Mouse (Mus musculus) naive thymus-derived CD4-positive, alpha-beta T cell, adult 2 months (primary cell): Measurements from ENCODE around the gene Olfr447.

Source experiments
- DNase-seq: peaks from one replicate; pipeline ENCODE4 v3.0.0-alpha.2; 2011; ENCODE audit warnings: low read depth

Olfr447 gene

DNA sequence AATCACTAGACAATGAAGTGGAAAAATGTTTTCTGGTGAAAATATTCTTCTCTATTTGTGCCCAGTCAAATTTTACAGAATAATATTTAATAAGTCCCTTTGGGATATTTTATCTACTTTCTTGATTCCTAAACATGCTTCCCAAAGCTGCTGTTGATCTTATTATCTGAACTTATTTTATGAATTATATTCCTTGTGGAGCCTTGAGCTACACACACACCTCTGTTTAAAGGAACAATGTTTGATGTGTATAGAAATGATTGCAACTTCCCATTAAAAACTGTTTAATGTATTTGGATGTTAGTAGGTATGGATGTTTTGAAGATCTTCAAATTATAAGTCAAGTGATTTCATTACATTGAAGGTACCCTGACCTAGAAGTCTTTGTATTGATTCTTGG is at the start of gene Olfr447:
Gene Olfr447 (plus strand): TSS at position 301 of the 400 bp plus-strand sequence.
- no peak for DNase-seq

DNA sequence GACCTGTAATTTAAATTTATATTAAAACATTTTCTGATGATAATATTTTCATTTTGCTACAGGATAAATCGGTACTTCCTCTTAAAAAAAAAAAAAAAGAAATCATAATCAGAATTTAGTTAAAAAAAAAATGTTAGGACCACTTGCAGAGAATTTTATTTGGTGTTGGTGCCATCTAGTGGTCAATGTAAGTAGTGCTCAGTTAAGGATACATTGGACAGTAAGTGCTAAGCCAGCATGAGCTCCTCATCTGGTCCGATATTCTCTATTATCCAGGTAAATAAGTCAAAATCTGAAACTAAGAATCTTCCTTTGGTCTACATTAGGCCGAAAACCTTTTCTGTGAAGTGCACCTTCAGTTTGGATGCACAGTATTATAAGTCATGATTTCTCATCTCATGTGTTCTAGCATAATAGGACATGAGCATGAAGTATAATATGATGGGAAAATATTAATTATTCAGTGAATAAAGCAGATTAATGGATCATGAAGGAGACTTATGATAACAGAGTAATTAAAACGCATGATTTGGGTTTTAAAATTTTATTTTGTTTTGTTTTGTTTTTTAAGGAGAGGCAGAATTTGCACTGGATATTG is 48.4 kb upstream of the Olfr447 start:
- DNase-seq: peak; percentile 46

DNA sequence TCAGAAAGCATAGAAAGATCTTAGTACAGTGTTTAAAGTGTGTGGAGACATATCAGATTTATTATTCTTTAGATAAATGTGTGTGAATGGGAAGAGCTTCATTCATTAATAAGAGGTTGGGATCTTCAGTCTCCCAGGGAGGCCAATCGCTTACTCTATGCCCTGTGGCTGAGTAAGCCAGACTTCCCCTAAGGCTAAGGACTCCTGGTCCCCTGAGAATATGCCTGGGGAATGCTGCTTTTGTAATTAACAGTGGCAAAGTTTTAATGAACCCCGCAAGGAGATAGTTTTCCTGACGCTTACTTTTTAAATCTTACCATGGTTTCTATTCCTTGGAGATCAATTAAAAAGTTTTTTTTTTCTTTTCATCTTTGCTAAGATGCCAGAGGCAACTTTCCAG is 39.0 kb upstream of the Olfr447 start:
- no peak for DNase-seq

DNA sequence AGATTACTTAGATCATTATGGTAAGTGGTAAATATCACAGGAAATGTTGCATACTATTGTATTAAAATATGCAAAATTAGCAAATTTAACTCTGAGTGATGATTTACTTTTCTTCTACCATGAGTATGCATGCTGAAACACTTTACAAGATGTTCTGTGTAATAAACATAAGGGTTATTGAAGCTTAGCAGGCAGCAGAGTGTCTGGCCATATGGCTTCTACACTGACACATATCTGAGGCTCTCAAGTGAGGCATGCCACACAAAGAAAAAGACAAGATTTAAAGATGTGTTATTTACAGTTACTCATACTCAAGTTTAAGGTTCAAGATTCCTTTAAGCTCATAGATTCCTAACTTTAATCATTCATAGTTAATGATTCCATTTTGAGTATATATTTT is 32.4 kb upstream of the Olfr447 start:
- no peak for DNase-seq

DNA sequence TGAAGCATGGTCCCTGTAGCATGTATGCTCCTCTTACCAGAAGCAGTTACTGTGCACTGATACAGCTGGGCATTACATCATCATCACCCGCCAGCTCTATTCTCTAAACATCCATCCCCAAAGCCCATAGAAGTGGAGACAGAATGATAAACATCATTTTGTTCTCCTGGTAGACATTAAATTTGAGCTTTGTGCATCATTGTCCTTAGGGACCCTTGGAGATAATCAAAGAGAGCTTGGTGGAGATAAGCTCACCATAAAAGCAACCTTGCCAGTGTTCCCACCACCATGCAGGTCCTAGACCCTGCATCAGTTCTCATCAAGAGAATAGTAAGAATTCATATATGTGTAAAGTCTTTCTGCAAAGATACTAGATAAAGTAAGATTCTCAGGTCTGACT is 18.5 kb upstream of the Olfr447 start, which contains the start of gene Olfr448:
Gene Olfr448 (plus strand): TSS at position 301 of the 400 bp plus-strand sequence.
- no peak for DNase-seq

DNA sequence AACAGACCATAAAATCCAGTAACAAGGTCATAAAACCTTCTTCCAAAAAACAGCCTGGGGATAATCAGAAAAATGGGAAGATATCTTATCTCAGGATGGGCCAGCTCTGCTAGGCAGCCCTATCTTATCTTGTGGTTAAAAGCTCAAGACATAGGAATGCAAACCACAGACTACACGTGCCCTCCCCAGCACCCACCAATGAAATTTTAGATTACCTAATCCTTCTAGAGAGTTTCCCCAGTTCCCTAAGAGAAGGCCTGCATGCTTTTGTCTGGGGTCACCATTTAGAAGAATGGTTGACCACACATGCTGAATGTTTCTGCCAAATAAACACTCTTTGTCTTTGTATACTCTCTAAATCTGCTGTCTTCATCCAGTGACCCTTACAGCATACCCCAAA is 8.3 kb upstream of the Olfr447 start:
- DNase-seq: no peak

DNA sequence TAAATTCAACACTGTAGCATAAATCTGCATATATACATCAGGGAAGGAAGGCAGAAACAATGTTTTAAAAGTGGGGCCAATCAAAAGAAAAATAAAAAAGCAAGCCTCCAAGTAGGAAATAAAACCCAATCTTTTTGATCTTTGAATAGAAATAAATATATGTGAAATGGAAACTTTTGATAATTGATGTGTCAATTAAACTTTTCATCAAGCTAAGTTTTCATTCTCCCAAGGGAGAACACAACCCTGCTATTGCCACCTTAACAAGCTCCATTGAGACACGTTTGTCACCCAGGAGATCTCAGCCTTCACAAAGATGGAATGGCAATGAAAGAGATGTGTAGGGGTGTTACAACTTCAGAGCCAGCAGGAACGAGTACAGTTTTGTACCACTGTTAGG is 12.4 kb downstream of the Olfr447 start, which contains the start of gene Olfr446:
Gene Olfr446 (plus strand): TSS at position 301 of the 400 bp plus-strand sequence.
- DNase-seq: no peak

DNA sequence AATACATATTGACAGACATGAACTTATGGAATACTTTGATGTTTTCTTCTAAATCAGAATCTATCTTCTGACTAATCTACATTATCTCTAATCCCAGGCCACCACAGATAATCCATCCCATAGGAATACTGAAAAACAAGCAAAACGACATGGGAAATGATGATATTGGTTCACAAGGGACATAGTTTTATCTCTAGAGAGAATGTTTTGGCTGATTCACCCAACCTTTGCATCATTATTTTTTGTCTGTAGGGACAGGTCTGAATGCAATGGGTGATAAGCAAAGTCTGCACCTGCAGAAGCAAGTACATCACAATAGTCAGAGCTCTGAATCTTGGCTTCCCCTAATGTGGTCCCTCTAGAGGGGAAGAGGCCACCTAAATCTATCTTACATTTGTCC is 40.1 kb downstream of the Olfr447 start, which contains the start of gene Olfr444:
Gene Olfr444 (plus strand): TSS at position 301 of the 400 bp plus-strand sequence.
- DNase-seq: no peak
